Mouse (Mus musculus): ENCODE measurements around the gene Nmu. TPM values are rescaled to one million over a fixed set of nuclear protein-coding genes. Genes with fewer than 3 reads are reported as not detected.

Nmu gene
- polyA plus RNA-seq, 1 experiment from 2014 or later, result 0.22 TPM

Other genes with a start within 250 kb of the Nmu start
- gene Srd5a3, start 223.5 kb downstream of the Nmu start, polyA plus RNA-seq (2014; fragmentation: Nextera tagmentation; extraction: Ambion mirVana), result 14.2 and 14.7 TPM in 2 replicates
- gene Tmem165, start 179.9 kb downstream of the Nmu start, polyA plus RNA-seq (2014; fragmentation: Nextera tagmentation; extraction: Ambion mirVana), result 100 and 102 TPM in 2 replicates
- gene Clock, start 59.0 kb downstream of the Nmu start, polyA plus RNA-seq (2014; fragmentation: Nextera tagmentation; extraction: Ambion mirVana), result 11.5 and 11.6 TPM in 2 replicates
- not detected in 2 replicates for gene Pdcl2, start 32.6 kb downstream of the Nmu start, polyA plus RNA-seq (2014; fragmentation: Nextera tagmentation; extraction: Ambion mirVana)
- gene Gm7271, start 120.3 kb upstream of the Nmu start, polyA plus RNA-seq (2014; fragmentation: Nextera tagmentation; extraction: Ambion mirVana), result 0.33 and 0.47 TPM in 2 replicates
- 49.1 and 56.6 TPM in 2 replicates for gene Exoc1, start 165.5 kb upstream of the Nmu start, polyA plus RNA-seq (2014; fragmentation: Nextera tagmentation; extraction: Ambion mirVana)
- 11.1 TPM in 2 replicates for gene Cep135, start 224.9 kb upstream of the Nmu start, polyA plus RNA-seq (2014; fragmentation: Nextera tagmentation; extraction: Ambion mirVana)

Measured in midbrain, embryonic 11.5 days (tissue).